Mouse (Mus musculus): Measurements from ENCODE around the gene Metrnl.
"Not testable (repeated sequence)": the region's sequence is repeated elsewhere in the genome, so short reads cannot be mapped to it uniquely, and the experiment has no call there.

Gene Metrnl

DNA sequence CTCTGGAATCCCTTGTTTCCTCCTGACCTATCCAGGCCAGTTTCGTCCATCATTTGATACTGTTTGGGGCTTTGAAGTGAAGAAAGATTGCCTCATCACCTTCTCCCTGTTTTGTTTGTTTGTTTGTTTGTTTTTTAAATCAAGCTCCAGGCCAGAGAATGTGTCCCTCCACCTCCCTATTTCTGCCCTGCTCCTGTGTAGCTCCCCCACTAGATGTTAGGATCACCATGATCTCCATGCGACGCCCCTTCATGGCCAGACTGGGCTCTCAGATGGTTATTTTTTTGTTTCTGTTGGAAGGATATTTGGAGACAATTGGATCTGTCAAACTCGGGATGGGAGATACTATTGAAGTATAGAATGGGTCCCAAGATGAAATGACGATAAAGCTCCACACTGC is at the start of gene Metrnl:
TSS of gene Metrnl (plus strand) at position 301 of the 400 bp plus-strand sequence.
- DNase-seq: no peak

DNA sequence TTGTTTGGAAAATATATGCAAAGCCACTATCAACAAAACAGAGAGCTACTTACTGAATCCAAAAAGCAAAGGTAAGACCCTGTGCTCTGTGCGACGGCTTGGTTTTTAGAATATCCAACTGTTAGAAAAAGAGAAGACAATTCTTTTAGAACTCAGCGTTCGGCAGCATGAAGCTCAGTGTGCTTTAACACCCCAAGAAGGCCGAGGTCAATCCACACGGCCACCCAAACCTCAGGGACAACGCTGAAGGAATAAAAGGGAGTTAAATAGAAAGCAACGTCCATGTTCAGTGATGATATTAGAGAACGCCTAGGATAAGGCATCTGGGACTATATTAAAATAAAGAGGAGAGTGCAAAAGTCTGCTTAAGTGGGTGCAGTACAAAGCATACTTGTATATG is 49.8 kb upstream of the Metrnl start:
- DNase-seq: no peak

DNA sequence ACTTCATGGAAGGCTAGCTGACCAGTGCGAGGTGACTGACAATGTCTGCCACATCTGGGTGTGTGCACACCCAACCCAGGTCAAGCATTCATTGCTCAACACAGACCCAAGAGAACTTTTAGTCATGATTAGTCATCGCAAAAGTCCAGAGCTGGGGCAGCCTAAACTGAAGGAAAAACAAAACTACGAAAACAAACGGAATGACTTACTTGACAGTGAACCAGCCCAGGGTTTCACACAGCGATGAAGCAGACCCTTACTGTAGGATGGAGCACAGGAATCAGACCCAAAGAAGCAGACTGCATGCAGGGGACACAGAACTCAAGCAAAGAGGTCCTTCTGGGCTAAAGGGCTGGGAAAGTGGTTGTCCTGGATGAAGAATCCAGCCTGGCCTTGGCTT is 49.4 kb upstream of the Metrnl start:
- no peak for DNase-seq

DNA sequence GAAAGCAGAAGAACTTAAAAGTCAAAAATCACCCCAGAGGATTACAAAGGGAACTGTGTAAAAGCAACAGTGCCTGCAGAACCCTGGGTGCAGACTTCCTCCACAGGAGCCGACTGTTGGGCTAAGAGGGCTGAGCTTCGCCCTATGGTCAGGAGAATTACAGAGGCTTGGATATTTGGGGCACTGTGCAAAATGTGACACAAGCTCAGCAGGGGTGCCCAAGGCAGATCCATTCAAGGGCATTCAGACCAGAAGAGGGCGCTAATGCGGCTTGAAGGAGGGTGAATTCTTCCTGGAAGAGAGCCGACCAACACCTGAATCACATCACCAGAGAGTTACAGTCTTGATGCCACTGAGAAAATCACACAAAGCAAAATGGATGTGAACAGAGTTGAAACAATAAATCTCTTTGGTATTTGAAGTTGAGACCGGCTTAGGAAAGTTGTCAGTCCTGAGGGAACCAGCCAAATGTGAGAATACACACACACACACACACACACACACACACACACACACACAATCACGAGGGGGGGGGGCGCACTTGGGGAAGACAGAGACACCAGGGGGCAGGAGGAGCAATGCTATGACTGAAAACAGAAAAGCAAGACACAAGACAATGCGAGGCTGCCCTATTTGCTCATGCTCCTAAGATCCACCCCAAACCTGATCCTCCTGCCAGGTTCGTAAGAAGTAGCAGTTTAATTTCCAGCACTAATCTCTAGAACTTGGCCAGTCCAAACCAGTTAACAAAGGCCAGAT is 48.6 kb upstream of the Metrnl start:
- DNase-seq: peak; percentile 88

DNA sequence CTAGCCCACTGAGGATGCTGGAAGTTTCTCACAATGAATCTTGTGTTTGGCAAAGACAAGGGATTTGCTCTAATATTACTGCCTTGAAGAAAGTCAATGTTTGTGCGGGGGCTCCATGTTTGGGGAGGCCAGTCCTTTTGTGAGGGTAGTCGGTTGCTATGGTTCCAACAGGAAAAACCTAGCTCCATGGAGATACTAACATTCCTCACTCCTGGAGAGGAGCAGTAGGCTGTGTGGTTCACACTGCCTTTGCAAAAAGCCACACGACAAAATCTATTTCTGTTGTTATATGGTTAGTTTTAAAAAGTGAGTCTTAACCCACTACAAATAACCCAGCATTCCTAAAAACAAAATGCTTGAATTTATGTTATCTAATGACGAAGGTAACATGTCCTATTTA is 47.7 kb upstream of the Metrnl start:
- DNase-seq: no peak

DNA sequence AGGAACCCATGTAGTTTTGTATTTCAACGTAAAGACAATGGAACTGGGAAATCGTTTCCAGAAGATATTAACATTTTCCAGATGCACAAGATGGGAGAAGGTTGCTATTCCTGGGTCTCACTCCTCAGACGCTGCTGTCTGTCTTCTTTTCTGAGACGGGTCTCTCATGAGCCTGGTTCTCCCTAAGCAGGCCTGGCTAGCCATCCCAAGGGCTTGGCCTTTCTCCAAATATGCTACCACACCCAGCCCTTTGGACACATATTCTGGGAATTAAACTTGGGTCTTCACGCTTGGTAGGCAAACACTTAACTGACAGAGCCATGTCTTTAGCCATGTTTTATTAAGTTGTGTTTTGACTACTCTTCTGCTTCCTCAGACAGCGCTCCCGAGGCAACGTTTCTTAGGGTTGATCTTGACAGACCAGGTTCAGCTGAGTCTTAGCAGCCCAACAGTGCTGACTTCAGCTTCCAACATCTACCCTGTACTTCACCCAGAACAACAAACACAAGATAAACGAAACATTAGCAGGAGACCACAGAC is 46.9 kb upstream of the Metrnl start:
- DNase-seq: no peak

DNA sequence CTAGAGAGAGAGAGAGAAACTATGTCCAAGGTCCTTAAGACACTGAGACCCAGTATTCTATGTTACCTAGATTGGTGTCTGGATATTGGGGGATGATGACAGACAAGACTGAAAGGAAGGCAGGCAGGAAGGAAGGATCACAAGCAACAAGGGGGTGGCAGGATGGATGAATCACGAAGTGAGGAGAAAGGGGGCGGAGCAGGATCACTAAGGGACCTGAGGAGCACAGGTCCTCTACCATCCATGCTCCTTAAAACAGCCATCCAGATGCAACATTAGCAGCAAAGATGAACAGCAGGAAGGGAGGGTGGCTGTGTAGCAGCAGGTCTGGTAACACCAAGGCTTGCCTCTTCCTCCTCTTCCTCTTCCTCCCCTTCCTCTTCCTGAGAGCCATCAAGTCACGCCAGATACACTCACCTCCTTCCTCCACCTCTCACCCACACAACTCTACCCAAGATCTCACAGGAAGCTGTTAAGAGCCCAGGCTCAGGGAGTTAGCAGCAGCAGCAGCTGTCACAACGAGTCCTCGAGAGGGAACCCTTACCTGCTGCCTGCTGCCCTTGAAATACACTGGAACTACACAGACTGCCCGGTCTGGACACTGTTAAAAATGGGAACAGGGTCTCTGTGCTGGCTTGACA is 46.1 kb upstream of the Metrnl start:
- DNase-seq: no peak

DNA sequence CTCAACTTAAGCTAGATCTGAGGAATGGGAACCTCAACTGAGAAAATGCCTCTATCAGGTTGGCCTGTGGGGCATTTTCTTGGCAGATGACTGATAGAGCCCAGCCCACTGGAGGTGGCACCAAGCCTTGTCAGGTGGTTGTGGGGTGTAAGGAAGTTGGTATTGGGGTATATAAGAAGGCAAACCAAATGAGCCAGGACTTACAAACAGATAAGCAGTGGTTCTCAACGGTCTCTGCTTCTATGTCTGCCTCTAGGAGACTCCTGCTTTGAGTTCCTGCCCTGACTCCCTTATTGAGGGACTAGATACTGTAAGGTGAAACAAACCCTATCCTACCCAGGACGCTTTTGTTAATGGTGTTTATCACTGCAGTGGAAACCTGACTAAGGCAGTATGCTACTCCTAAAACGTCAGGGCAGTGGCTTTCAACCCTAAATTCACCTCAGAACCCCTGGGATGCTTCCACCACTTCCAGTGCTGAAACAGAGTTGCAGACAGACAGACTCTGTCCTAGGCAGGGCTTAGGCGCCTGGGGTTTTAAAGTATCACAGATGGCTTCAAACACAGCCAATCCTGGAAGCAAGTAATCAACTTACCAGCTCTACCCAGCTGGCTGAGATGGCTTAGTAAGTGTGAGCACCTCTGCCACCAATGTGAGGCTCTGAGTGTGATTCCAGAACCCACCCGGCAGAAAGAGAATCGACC is 45.4 kb upstream of the Metrnl start:
- DNase-seq: no peak

DNA sequence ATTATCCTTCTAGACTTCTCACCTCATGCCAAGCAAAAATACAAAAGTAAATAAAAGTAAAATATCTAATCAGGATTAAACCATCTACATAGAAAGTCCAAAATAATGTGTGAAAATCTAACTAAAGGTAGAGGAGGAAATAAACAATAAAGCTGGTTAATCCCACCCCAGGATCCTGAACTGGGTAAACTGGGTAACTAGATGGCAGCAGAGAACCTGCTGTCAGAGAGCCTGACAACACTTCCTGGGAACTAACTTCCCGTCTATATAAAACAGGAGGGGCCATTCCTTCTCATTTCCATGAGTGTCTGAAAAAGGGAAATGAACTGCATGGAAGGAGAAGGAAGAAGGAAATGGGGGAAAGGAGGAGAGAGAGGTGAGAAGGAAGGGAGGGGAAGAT is 43.2 kb upstream of the Metrnl start:
- DNase-seq: no peak

DNA sequence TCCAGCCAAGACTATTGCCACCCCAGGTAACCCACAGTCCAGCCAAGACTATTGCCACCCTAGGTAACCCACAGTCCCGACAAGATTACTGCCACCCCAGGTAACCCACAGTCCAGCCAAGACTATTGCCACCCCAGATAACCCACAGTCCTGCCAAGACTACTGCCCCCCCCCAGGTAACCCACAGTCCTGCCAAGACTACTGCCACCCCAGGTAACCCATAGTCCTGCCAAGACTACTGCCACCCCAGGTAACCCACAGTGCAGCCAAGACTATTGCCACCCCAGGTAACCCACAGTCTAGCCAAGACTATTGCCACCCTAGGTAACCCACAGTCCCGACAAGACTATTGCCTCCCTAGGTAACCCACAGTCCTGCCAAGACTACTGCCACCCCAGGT is 40.7 kb upstream of the Metrnl start:
- not testable (repeated sequence) for DNase-seq

DNA sequence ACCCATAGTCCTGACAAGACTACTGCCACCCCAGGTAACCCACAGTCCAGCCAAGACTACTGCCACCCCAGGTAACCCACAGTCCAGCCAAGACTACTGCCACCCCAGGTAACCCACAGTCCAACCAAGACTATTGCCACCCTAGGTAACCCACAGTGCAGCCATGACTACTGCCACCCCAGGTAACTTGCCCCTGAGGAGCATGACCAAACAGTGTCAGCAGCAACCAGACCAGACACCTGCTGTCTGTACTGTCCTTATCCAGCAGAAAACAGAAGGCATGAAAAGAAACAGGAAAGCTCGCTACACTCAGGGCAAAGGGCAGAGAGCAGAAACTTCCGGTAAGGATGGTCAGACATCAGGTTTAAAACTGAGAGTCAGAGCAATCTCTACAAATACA is 40.2 kb upstream of the Metrnl start:
- DNase-seq: no peak

DNA sequence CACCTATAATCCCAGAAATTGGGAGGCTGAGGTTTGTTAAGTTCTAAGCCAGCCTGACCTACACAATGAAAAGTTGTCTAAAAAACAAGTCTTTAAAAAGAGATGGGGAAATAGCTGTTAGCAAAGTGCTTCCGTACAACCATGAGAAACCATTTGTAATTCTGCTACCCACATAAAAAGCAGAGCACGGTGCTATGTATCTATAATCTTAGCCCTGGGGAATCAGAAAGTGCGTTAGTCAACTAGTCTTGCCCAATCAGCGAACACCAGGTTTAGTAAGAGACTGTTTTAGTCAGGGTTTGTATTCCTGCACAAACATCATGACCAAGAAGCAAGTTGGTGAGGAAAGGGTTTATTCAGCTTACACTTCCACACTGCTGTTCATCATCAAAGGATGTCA is 33.8 kb upstream of the Metrnl start:
- DNase-seq: no peak

DNA sequence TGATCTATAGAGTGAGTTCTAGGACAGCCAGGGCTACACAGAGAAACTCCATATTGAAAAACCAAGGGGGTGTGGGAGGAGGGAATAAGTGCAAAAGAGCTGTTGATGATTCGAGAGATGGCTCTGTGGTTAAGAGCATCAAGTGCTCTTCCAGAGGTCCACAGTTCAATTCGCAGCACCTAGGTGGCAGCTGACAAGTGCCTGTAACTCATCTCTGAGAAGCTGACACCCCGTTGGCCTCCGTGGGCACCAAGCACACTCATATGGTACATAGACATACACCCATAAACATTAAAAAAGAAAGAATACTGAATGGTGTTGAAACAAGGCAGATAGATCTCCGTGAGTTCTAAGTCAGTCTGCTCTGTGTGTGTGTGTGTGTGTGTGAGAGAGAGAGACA is 32.6 kb upstream of the Metrnl start:
- DNase-seq: no peak

DNA sequence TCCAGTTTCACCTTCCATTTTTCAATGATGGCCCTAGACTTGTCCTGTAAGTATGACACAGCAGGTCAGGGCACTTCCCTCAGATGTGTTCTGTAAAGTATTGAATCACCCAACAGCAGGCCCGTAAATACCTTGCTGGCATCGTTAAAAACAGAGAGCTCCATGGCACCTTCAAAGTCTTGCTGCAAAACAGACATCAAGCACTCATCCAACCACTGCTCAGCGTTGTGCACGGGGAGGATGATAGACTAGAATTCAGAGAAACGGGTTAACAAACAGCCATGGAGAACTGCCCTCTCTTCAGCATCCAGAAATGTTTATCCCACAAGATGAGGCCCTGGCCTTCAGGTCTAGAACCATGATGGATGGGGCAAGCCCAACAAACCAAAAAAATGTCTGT is 30.4 kb upstream of the Metrnl start:
- no peak for DNase-seq

DNA sequence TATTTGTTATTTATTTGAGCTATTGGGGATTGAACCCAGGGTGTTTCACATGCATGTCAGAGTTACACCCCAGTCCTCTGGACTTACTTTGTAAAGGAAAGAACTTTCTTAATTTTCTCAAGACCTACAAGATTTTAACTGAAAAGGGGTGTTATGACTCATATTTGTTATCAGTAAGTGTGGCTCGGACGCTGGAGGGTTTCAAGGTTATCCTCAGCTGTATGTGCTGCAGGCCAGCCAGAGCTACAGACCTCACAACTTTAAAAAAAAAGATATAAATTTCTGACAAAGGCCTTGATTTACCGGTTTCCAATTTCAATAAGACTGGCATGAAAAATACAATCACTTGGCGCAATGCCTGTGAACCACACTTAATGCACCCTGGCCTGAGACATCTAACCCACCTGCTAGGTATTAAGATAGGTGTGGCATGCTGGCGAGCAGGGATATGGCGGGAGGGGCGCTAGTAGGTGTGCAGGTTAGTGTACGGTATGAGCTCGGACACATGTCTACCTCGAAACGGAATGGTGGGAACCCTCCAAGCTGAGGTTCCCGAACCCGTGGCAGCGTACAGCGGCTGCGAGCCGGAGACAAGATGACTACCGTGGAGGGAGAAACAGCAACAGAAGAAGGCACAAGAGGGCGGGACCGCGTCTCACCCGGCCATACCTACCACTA is 28.9 kb upstream of the Metrnl start:
- DNase-seq: no peak

DNA sequence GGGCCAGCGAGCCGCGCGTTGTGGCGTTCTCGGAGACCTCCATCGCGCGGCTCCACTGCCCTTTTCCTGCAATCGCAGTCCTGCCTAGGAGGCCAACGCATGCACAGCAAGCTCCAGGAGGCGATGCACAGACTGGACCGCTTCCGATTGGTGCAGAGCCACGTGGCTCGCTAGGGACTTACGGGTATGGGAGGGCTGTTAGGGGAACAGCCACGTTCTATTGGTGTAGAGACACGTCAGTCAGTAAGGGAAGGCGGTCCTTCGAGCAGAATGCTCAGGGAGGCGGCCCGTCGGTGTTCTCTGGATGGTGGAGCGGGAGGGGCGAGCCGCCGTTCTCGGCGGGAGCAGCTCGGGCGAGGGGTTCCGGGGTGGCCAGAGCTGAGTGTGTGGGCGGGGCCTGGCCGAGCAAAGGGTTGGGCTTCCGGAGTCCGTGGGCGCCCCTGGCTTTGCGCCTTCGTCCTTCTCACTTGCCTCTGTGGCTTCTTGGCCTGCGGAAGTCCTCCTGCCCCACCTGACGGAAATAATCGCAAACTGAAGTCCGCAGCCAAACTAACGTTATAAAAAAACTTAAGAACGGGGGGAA is 28.3 kb upstream of the Metrnl start, which contains the start of gene B3gntl1:
TSS of gene B3gntl1 (minus strand) at position 164 of the 583 bp plus-strand sequence.
- peak; percentile 99 for DNase-seq

DNA sequence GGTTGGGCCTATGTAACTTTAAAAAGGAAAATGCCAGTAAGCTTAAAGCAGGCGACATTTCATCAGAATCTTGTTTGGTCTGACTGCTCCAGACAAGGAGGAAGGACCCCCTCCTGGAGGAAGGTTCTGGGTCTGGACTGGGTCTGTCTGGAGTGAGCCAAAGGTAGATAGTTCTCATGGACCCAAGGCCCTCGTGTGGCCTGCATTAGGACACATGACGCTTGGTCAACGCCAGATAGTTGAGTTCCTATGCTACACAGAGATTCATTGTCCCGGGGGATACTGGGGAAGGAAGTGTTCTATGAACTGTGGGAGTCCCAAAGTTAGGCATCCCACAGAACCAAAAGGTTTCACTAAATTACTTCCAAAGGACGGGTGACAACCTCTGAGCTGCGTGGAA is 27.7 kb upstream of the Metrnl start:
- no peak for DNase-seq

DNA sequence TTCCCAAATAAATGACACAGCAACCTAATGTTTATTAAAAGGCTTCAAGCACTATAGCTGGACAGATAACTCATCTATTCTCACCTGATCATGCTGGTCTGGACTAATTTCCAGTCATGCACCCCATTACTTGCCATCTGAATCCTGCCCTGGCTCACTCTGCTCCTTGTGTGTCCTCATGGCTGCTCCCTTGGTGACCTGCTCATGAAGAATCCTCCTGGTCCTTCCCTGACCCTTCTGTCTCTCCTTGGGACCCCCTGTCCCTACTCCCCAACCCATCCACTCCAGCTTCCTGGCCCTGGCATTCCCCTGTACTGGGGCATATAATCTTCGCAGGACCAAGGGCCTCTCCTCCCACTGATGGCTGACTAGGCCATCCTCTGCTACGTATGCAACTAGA is 24.5 kb upstream of the Metrnl start:
- DNase-seq: no peak

DNA sequence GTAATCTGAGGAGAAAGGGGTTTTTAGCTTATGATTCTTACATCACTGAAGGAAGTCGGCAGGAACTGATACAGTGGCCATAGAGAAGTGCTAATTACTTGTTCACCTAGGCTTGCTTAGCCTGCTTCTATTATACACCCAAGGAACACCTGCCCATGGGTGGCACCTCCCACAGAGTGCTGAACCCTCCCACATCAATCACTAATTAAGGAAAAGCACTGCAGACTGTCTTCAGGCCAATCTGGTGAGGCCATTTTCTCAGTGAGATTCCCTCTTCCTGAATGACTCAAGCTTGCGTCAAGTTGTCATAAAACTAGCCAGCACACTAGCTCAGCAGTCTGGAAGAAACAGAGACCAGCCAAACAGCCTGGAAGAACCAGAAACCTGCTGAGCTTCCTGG is 21.8 kb upstream of the Metrnl start:
- DNase-seq: no peak

DNA sequence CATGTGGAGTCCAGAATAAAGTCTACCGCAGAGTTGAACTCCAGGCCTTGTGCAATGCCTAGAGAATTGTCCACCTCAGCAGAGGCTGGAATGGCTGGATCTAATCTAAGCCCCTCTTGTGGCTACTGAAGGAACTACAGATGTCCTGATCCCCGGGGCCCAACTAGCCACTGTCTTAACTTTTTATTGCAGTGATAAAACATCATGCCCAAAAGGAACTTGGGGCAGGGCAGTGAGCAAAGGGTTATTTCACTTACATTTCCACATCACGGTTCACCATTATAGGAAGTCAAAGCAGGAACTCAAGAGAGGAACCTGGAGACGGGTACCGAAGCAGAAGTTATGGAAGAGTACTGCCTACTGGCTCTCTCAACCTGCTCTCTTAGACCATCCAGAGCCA is 20.6 kb upstream of the Metrnl start:
- peak; percentile 73 for DNase-seq

DNA sequence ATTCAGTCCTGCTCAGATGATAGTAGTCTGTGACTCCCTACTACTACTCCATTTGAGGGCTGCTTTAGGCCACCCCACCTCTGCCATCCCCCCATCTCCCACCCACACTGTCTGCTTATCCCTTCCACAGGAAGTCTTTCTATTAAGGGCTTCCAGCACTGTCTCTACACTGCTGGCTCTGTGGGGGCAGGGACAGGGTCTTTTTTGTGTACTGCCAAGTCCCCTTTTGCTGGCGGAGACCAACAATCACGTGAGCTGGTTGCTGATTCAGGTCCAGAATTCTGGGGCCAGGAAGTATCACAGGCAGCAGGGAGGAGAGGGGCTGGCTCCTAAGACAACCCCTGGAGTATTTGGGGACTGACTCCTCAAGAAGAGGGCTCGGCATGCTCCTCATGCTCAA is 18.1 kb upstream of the Metrnl start:
- DNase-seq: no peak

DNA sequence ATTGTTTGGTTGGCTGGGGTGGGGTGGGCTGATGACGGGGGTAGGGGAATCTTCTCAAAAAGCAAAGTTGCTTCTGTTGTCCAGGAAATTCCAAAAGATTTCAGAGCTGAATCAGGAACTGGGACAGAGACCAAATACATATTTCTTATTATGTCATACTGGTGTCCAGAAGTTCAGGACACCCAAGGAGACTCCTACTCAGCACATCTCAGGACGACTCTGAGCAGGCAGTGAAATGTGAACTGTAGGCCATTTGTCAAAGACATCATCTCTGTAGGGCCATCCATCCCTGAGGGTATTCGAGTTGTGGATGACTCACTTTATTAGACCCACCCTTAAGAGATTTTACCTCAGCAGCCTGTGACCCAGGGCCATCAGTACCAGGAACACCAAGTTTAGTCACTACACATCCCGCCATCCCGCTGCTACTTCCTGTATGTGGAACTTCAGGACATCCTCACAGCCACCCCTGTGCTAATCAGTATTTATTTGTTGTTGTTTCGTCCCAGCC is 15.8 kb upstream of the Metrnl start:
- DNase-seq: no peak

DNA sequence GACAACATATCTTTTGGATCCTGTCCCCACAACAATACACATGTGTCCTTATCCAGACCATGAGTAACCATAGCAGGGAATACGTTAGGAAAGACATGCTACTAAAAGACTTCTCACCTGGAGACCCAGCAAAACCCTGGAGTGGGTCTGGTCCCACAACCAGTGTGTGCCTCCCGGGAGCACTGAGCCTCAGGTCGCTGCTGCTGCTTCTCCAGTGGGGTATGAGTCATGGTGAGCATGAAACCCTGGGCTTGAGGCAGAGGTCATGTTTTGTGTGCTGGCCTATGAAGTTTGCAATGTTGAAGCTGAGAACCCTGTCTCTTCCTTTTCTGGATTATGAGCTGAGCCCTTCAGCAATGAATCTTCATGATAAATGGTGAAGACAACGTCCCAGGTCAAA is 15.3 kb upstream of the Metrnl start:
- DNase-seq: no peak
